Mouse (Mus musculus) lung, postnatal 0 days (tissue): Measurements from ENCODE around the gene Samd10. TPM values are rescaled to one million over a fixed set of nuclear protein-coding genes. Genes with fewer than 3 reads are reported as not detected.

Experiments
- ATAC-seq: fragments of 200-750 bp; cut with Nextera tagmentation; 2 replicates; pipeline ENCODE4 v1.8.0; 2017; ENCODE audit warnings: moderate library complexity
- DNase-seq: peaks from one replicate; pipeline ENCODE4 v3.0.0-alpha.2; 2016; ENCODE audit warnings: low spot score
- H3K27ac ChIP-seq: fragments of 300-500 bp; sonication (generic); 2 replicates; pipeline ENCODE4 v1.5.1; 2014; ENCODE audit warnings: antibody characterized with exemption, mild to moderate bottlenecking, low read length, mixed read lengths
- H3K27me3 ChIP-seq: fragments of 300-500 bp; sonication (generic); replicated peaks from 2 replicates; pipeline ENCODE4 v1.6.1; 2014; ENCODE audit warnings: low read length, mixed read lengths; ENCODE audit not compliant: insufficient read depth
- H3K36me3 ChIP-seq: fragments of 300-500 bp; sonication (generic); 2 replicates; pipeline ENCODE4 v1.6.1; 2014; ENCODE audit warnings: low read length, mixed read lengths; ENCODE audit not compliant: insufficient read depth
- H3K4me1 ChIP-seq: fragments of 300-500 bp; sonication (generic); 2 replicates; pipeline ENCODE4 v1.6.1; 2014; ENCODE audit warnings: antibody characterized with exemption, low read depth, low read length, mixed read lengths; ENCODE audit not compliant: insufficient read depth
- H3K4me2 ChIP-seq: fragments of 300-500 bp; sonication (generic); replicated peaks from 2 replicates; pipeline ENCODE4 v1.6.1; 2014; ENCODE audit warnings: low read depth, mild to moderate bottlenecking, low read length, moderate library complexity, mixed read lengths
- H3K4me3 ChIP-seq: fragments of 300-500 bp; sonication (generic); 2 replicates; pipeline ENCODE4 v1.5.1; 2014; ENCODE audit warnings: low read depth, low read length
- H3K9ac ChIP-seq: fragments of 300-500 bp; sonication (generic); replicated peaks from 2 replicates; pipeline ENCODE4 v1.6.1; 2014; ENCODE audit warnings: low read depth, mild to moderate bottlenecking
- H3K9me3 ChIP-seq: fragments of 300-500 bp; sonication (generic); 2 replicates; pipeline ENCODE4 v1.6.1; 2016; ENCODE audit warnings: low read length, mixed read lengths
- CTCF ChIP-seq: IDR thresholded peaks from 2 replicates; pipeline ENCODE4 v1.5.1; 2016; ENCODE audit warnings: antibody characterized with exemption, mild to moderate bottlenecking
- EP300 ChIP-seq: IDR thresholded peaks from 2 replicates; pipeline ENCODE4 v1.6.1; 2016; ENCODE audit warnings: antibody characterized with exemption, mild to moderate bottlenecking, control low read depth
- WGBS: fragments of 180-500 bp; shearing (Covaris S2); extraction: QIAGEN DNeasy Blood & Tissue Kit; methylation state at CpG from one replicate; pipeline ENCODE4 v1.1.7; 2014; 5-methylcytosine and 5-hydroxymethylcytosine counted together
- polyA plus RNA-seq: library from polyadenylated mRNA; unstranded; fragments of >200 nt; fragmentation: Nextera tagmentation; extraction: Ambion mirVana; gene quantifications from 2 replicates; pipeline ENCODE4 v1.2.1, GENCODE M21; 2015

Gene Samd10
- polyA plus RNA-seq, 1 experiment from 2014 or later, result 20.8 TPM

- ATAC-seq (no peak), DNase-seq (no peak)
- TF ChIP-seq CTCF (no peak), EP300 (no peak)
- H3K4me3 ChIP-seq, result no peak overlapping the region
- no peak overlapping the region for H3K9ac ChIP-seq
- H3K4me2 ChIP-seq, result no peak overlapping the region
- no peaks in the 10 kb centered on the region for H3K27me3 ChIP-seq
- H3K27ac ChIP-seq, result no peak overlapping the region
- H3K36me3 ChIP-seq, result peaks cover 8% of the 10 kb centered on the region
- no peaks in the 10 kb centered on the region for H3K9me3 ChIP-seq
- no peaks in the 10 kb centered on the region for H3K4me1 ChIP-seq
Observed at GRCm38 (mm10) chr2:181628471-181628870, 29.5 kb upstream of the Samd10 start.

- DNase-seq (peak; percentile 15), ATAC-seq (no peak)
- Histone ChIP-seq H3K4me1 (no peaks in the 10 kb centered on the region), H3K9me3 (no peaks in the 10 kb centered on the region), H3K36me3 (no peaks in the 10 kb centered on the region; the same call in 1 of the 2 replicates), H3K4me2 (no peak overlapping the region), H3K4me3 (no peak overlapping the region), H3K9ac (no peak overlapping the region), H3K27me3 (no peaks in the 10 kb centered on the region), H3K27ac (no peak overlapping the region)
- TF ChIP-seq EP300 (no peak), CTCF (peak; percentile 62)
Observed at GRCm38 (mm10) chr2:181623401-181623800, 24.4 kb upstream of the Samd10 start.

GRCm38 (mm10) chr2:181618761-181619495, 19.9 kb upstream of the Samd10 start:
- DNase-seq (no peak), ATAC-seq (no peak)
- TF ChIP-seq EP300 (no peak), CTCF (no peak)
- Histone ChIP-seq H3K4me3 (no peak overlapping the region), H3K4me1 (no peaks in the 10 kb centered on the region), H3K36me3 (peaks cover 3% of the 10 kb centered on the region; the same call in 1 of the 2 replicates), H3K9me3 (no peaks in the 10 kb centered on the region), H3K27me3 (no peaks in the 10 kb centered on the region), H3K9ac (no peak overlapping the region), H3K27ac (no peak overlapping the region), H3K4me2 (no peak overlapping the region)
- 88% methylated on average over 5 of the region's 5 CpGs for WGBS

- no peak overlapping the region for H3K9ac ChIP-seq
- DNase-seq (no peak), ATAC-seq (no peak)
- 57% methylated on average over 4 of the region's 4 CpGs for WGBS
- peak overlapping the region; percentile 85 for H3K4me2 ChIP-seq
- H3K36me3 ChIP-seq, result no peaks in the 10 kb centered on the region
- H3K9me3 ChIP-seq, result no peaks in the 10 kb centered on the region
- no peak overlapping the region for H3K4me3 ChIP-seq
- peaks cover 10% of the 10 kb centered on the region; the same call in 1 of the 2 replicates for H3K4me1 ChIP-seq
- H3K27me3 ChIP-seq, result no peaks in the 10 kb centered on the region
- H3K27ac ChIP-seq, result no peak overlapping the region
- TF ChIP-seq EP300, result no peak
- TF ChIP-seq CTCF, result no peak
Observed at GRCm38 (mm10) chr2:181602367-181602766, 3.4 kb upstream of the Samd10 start.

- Histone ChIP-seq H3K27me3 (no peaks in the 10 kb centered on the region), H3K4me1 (peaks cover 10% of the 10 kb centered on the region; the same call in 1 of the 2 replicates), H3K4me3 (peak overlapping the region; percentile 90), H3K4me2 (peak overlapping the region; percentile 85), H3K9ac (peak overlapping the region; percentile 87), H3K36me3 (no peaks in the 10 kb centered on the region), H3K27ac (peak overlapping the region; percentile 88), H3K9me3 (no peaks in the 10 kb centered on the region)
- no peak for TF ChIP-seq EP300
- no peak for TF ChIP-seq CTCF
- WGBS, result 25% methylated on average over 10 of the region's 10 CpGs
- no peak for DNase-seq
- ATAC-seq, result no peak
Observed at GRCm38 (mm10) chr2:181601751-181602145, 2.7 kb upstream of the Samd10 start.

- DNase-seq (peak; percentile 99), ATAC-seq (peak; percentile 95)
- peaks cover 10% of the 10 kb centered on the region; the same call in 1 of the 2 replicates for H3K4me1 ChIP-seq
- peak; percentile 1; the same call in 1 of the 2 replicates for TF ChIP-seq CTCF
- 0 out of 2 replicates have a peak, but pooled peaks have one; percentile 4 for TF ChIP-seq EP300
- H3K36me3 ChIP-seq, result no peaks in the 10 kb centered on the region
- 1% methylated on average over 57 of the region's 57 CpGs for WGBS
- H3K4me2 ChIP-seq, result peak overlapping the region; percentile 85
- peak overlapping the region; percentile 90 for H3K4me3 ChIP-seq
- peak overlapping the region; percentile 88 for H3K27ac ChIP-seq
- peak overlapping the region; percentile 87 for H3K9ac ChIP-seq
- no peaks in the 10 kb centered on the region for H3K9me3 ChIP-seq
- no peaks in the 10 kb centered on the region for H3K27me3 ChIP-seq
Observed at GRCm38 (mm10) chr2:181600828-181601750, 2.1 kb upstream of the Samd10 start.
